Mouse (Mus musculus) mouse embryonic stem cell (cell line): ENCODE data around the gene Nrl.

ENCODE experiments used
- in situ Hi-C, 2 experiments: fragments of 300-500 bp; cut with MboI; formaldehyde crosslinking; loops; 1 replicate in 1 of 2; 3 replicates in 1 of 2; pipeline ENCODE4 v1.14.3; 2019 to 2020; ENCODE audit warnings: low sequenced_read_pairs in 2 of 2, low pct_unique_long_range_greater_than_20kb in 1 of 2, mixed read lengths in 1 of 2; ENCODE audit not compliant: unreplicated experiment in 1 of 2

Gene Nrl

DNA sequence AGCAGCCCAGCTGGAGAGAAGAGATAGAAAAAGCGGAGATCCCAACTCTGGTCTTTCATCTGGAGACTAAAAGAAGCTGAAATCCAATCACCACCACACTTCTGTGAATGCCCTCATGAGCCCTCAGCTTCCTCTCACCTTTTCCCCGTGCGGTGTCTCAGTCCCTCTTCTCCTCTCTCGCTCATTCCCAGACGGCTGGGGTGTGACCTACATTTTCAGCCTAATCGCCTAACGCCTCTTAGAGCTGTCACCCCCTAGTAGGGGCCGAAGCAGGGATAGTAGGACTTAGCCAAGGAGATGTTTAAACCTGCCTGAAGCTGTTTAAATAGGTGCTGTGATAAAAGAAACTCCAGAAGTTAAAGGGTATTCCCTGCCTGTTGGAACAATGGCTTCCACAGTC, at the start of gene Nrl:
Gene Nrl (minus strand): TSS at position 197 of the 400 bp plus-strand sequence.
- in situ Hi-C loops = no loop called here

DNA sequence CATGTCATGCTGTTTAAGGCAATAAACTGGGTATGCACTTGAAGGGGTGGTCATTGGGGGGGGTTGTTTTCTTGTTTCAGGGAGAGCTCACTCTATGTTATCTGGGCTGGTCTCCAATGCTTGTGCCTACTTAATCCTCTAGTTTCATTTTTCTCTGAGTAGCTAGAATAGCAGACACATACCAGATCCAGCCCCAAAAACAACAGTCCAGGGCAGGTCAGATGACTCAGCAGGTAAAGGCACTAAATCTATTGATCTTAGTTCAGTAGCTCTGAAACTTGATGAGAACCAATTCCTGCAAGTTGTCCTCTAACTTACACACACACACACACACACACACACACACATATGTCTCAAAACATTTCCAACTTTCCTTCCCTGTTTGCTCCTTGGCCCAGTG, 47.0 kb upstream of the Nrl start:
- in situ Hi-C loops = no loop called here

DNA sequence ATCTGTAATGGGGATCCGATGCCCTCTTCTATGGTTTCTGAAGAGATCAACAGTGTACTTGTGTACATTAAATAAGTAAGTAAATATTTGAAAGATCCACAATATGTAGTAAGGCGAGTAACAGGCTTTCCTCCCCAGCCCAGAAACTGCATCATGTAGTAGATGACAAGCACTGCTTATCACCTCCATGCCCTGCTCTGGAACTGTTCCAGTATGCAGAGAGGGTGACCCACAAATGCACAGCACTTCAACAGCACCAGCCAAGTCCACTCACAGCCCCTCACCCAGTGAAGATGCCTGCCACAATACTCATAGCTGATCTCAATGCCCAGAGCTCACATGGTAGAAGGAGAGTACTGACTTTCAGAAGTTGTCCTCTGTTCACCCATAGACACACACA, 45.8 kb upstream of the Nrl start:
- in situ Hi-C loops = no loop called here

DNA sequence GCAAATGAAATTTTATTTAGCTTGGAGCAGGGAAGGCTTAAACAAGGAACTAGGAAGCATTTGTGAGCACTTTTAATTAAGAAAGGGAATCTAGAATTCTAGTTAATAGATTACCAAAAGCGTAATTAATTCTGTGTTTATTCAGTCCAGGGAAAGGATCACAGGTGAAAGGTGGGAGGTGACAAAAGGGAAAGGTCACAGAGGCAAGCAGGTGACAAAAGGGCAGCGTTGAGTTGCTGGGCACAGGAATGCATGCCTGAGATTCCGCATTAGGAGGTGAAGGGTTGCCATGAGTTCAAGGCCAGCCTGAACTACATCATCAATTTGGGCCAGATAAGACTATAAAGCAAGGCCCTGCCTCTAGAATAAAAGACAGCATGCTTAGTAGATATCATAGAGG, 42.7 kb upstream of the Nrl start:
- in situ Hi-C loops = no loop called here

DNA sequence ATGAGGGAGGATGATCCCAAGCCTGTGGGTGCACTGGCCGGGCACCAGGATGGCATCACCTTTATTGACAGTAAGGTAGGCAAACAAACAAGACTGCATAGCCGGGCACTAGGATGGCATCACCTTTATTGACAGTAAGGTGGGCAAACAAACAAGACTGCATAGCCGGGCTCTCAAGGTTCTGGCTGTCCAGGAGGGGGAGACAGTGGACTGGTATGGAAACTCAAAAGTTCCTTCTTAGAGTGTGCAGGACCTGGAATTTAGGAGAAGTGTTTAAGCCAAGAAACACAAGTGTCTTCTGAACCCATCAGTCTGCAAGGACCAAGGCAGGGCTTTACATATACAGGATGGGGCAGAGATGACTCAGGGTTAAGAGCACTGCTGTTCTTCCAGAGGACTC, 41.0 kb upstream of the Nrl start:
- in situ Hi-C loops = no loop called here

DNA sequence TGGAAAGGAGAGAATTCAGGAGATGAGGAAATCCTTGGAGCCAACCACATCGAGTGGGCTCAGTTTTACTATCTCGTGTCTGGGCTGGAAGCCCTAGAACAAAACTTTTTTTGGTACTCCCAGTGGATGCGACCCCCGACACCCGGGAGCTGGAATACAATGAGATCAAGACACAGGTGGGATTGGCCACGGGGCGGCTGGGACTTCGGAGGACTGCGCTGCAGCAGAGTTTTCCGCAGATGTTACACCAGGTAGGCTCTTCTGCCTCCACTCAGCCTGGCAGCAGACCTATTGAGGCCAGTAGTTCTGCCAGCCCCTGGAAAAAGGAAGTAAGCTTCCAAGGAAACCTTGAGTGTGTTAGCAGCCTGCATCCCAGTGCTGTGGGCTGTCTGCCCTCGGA, 38.5 kb upstream of the Nrl start:
- in situ Hi-C loops = no loop called here

DNA sequence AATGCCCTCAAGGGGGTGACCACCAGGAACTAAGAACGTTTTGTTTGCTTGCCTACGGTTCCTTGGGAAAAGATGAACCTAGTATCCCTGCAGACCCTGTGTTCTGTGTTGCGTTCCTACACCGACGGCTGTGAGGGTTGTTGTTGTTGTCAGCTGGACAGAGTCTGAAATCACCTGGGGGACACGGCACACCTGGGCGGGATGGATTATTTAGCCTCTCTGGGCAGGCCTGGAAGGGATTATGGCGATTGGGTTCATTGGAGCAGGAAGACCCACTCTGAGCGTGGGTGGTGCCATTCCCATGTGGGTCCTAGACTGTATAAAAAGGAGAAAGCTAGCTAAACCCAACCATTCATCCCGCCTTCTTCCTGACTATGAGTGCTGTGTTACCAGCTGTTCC, 37.1 kb upstream of the Nrl start:
- in situ Hi-C loops = no loop called here

GRCm38 (mm10) chr14:55560202-55561073, 35.7 kb upstream of the Nrl start, which contains the start of gene A730061H03Rik:
A730061H03Rik (minus strand) TSS chr14:55560406.
- in situ Hi-C loops = no loop called here

DNA sequence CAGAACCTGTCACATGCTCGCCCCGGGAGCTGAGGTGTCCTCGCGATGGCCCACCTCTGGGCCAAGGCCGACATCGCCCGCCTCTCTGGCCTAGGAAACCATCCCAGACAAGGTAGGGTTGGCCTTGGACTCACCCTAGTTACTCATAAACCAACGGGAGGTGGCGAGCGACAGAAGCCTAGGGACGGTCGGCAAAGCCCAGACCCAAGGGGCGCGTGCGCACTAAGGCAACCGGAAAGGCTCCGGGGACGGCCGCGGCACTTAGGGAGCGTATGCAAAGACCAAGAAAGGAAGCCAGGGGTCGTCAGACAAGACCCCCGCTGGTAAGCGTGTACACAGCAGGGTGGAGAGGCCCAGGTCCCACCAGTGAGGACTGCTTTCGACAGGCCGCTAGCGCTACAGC, 35.0 kb upstream of the Nrl start, which contains the start of gene Dcaf11:
Gene Dcaf11 (plus strand): TSS at position 208 of the 403 bp plus-strand sequence.
- in situ Hi-C loops = no loop called here

GRCm38 (mm10) chr14:55558740-55559448, 34.1 kb upstream of the Nrl start:
- in situ Hi-C loops = no loop called here

- in situ Hi-C loops = no loop called here
These were observed 32.8 kb upstream of the Nrl start for GRCm38 (mm10) chr14:55557587-55557986.

- in situ Hi-C loops = no loop called here
These were observed 32.2 kb upstream of the Nrl start for GRCm38 (mm10) chr14:55557003-55557402.

DNA sequence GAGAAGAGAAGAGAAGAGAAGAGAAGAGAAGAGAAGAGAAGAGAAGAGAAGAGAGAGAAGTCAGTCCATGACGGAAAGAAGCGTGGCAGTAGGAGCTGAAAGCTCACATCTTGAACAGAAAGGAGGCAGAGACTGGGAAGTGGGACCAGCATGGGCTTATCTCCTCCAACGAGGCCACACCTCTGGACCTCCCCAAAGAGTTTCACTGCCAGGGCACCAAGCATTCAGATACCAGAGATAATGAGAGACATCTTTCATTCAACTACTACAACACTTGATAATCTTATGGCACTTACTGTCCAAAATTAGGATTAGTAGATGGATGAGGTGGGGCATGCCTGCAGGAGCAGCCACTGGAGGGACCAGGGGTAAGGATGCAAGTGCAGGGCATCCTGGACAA, 31.0 kb upstream of the Nrl start:
- in situ Hi-C loops = no loop called here

- in situ Hi-C loops = no loop called here
These were observed 29.9 kb upstream of the Nrl start for GRCm38 (mm10) chr14:55554635-55555034.

- in situ Hi-C loops = no loop called here
These were observed 27.0 kb upstream of the Nrl start for GRCm38 (mm10) chr14:55551794-55552193.

DNA sequence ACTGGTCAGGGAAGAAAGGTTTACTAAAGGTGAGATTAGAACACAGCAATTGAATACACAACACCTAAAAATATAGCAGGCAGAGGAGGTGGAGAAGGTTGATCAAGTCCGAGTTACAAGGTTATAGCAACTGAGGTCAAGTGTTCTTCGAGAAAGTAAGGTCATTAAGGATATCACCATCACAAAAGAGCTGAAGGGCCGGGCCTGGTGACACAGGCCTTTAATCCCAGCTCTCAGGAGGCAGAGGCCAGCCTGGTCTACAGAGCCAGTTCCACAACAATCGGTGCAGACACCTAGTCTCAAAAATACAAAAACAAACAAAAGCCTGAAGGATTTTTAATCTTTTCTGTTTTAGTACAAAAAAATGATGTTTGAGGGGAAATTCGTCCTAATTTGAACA, 26.6 kb upstream of the Nrl start:
- in situ Hi-C loops = no loop called here

DNA sequence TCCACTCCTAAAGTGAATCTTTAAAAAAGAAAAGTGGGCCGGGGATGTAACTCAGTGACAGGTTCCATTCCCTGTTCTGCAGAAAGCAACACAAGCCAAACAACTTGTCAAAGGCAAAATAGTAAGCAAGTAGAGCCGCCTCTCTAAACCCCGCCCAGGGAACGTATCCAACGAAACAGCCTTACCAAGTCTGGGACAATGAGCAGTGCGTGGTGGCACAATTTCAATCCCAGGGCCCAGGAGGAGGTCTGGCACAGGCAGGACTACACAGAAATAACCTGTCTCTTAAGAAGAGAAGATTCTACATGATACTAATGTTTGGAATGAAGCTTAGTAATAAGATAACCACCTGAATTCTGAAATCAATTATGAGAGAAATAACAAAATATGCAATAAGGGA, 25.4 kb upstream of the Nrl start:
- in situ Hi-C loops = no loop called here

- in situ Hi-C loops = no loop called here
These were observed 19.6 kb upstream of the Nrl start for GRCm38 (mm10) chr14:55544334-55544733.

- in situ Hi-C loops = no loop called here
These were observed 17.5 kb upstream of the Nrl start for GRCm38 (mm10) chr14:55542268-55542667.
